In the genomic region with DNA sequence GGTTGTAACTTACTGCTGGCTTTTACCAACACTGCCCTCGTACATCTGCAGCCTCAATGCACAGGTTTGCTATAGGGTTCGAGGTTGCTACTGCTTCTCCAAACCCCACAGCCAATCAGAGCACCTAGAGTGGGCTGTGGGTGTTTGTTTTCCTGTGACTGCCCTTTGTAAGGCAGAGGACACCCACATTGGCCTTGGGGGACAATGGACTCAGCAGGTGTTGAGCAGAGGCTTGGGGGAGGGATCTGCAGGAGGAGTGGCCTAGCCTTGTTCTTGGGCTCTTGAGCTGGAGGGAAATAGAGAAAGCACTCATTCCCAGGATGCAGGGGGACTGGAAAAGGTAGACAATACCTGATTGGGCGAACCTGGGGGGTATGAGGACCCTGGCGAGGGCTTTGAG, we compare ENCODE assay signal across 10 mouse cellular contexts. TPM values are rescaled to one million over a fixed set of nuclear protein-coding genes. Genes with fewer than 3 reads are reported as not detected.
DNase-seq lines count a peak whose midpoint lies in the region; ATAC-seq and TF ChIP-seq lines count a peak whose summit lies in the region.
"Had no signal": no experiment of that assay in that cellular context is flagged by ENCODE, and none has a peak within 500 bp of the region (broad histone marks: within the 10 kb centered on the region; RNA-seq: fewer than 3 reads in every experiment).

No protein-coding gene starts in this region.

- H3K9me3 ChIP-seq in kidney, embryonic 15.5 days (replicated peaks) = no peaks in the 10 kb centered on the region
- H3K9me3 ChIP-seq in ES-E14 (ENCODE audit: control insufficient read depth, insufficient read depth, low read depth, low read length) = no peaks in the 10 kb centered on the region
- H3K9me3 ChIP-seq: limb, embryonic 15.5 days had no signal

- TF ChIP-seq CTCF in bone marrow macrophage, adult 2 months (IDR thresholded peaks at IDR 0.05; ENCODE audit: low read depth, low read length) = no peak
- TF ChIP-seq CTCF in thymus, adult 2 months (IDR thresholded peaks at IDR 0.05; ENCODE audit: borderline replicate concordance, control insufficient read depth, extremely low read depth, insufficient read depth, low read length, poor library complexity) = no peak

- H3K27me3 ChIP-seq in kidney, embryonic 15.5 days = peaks cover 12% of the 10 kb centered on the region
- H3K27me3 ChIP-seq in thymus, adult 2 months (ENCODE audit: control insufficient read depth, insufficient read depth, low read length) = no peaks in the 10 kb centered on the region

- no peak for TF ChIP-seq POLR2A in bone marrow macrophage, adult 2 months (IDR thresholded peaks at IDR 0.05; ENCODE audit: borderline replicate concordance, low read depth, low read length)
- TF ChIP-seq POLR2A in thymus, adult 2 months (IDR thresholded peaks at IDR 0.05; ENCODE audit: control insufficient read depth, extremely low read depth, insufficient read depth, low read length, poor library complexity) = no peak

- in situ Hi-C loops in ES-E14 (cut with MboI; ENCODE audit: low sequenced_read_pairs in 2 of 2, unreplicated experiment in 2 of 2) = no loop called here

- no peak overlapping the region for H3K4me3 ChIP-seq in kidney, embryonic 15.5 days (replicated peaks)
- H3K4me3 ChIP-seq in ES-E14 (ENCODE audit: insufficient read depth in 1 of 2, low read depth in 1 of 2, low read length in 2 of 2, poor library complexity in 1 of 2, severe bottlenecking in 1 of 2) (peak overlapping the region; percentile 73 to 86; a peak in 3 of 4 replicates), macrophage (ENCODE audit: inconsistent target) (peak overlapping the region; percentile 69; the same call in 1 of the 2 replicates)
- peak overlapping the region; percentile 79 for H3K4me3 ChIP-seq in bone marrow macrophage, adult 2 months (ENCODE audit: insufficient read depth, low read length)
- H3K4me3 ChIP-seq in thymus, adult 2 months (ENCODE audit: control insufficient read depth, insufficient read depth, low read length) = no peak overlapping the region
- H3K4me3 ChIP-seq: limb, embryonic 15.5 days had no signal

- H3K27ac ChIP-seq in kidney, embryonic 15.5 days = peak overlapping the region; percentile 64
- no peak overlapping the region for H3K27ac ChIP-seq in ES-E14 (ENCODE audit: insufficient read depth, low read depth, low read length, poor library complexity, severe bottlenecking)
- 0 out of 2 replicates have a peak overlapping the region, but pooled peaks have one; percentile 2 for H3K27ac ChIP-seq in bone marrow macrophage, adult 2 months (ENCODE audit: insufficient read depth, low read depth, low read length)
- H3K27ac ChIP-seq in macrophage = peak overlapping the region; percentile 42
- H3K27ac ChIP-seq in thymus, adult 2 months (ENCODE audit: control insufficient read depth, insufficient read depth, low read length) = no peak overlapping the region
- H3K27ac ChIP-seq: limb, embryonic 15.5 days had no signal

- H3K79me2 ChIP-seq in macrophage (ENCODE audit: inconsistent target) = peaks cover 13% of the 10 kb centered on the region; the same call in 1 of the 2 replicates

- H3K9ac ChIP-seq in kidney, embryonic 15.5 days = no peak overlapping the region
- no peak overlapping the region for H3K9ac ChIP-seq in ES-E14 (ENCODE audit: insufficient read depth, low read depth, low read length, poor library complexity, severe bottlenecking)
- H3K9ac ChIP-seq: forebrain, postnatal 0 days; limb, embryonic 15.5 days had no signal

- H3K4me1 ChIP-seq in kidney, embryonic 15.5 days = peaks cover 20% of the 10 kb centered on the region
- H3K4me1 ChIP-seq in ES-E14 (ENCODE audit: control insufficient read depth in 2 of 2, insufficient read depth in 2 of 2, low read length in 2 of 2, poor library complexity in 1 of 2) = peaks cover 5 to 7% of the 10 kb centered on the region in 2 experiments; a peak in 2 of 4 replicates
- peaks cover 22% of the 10 kb centered on the region for H3K4me1 ChIP-seq in bone marrow macrophage, adult 2 months (ENCODE audit: control insufficient read depth, insufficient read depth, low read length)
- H3K4me1 ChIP-seq in thymus, adult 2 months (replicated peaks; ENCODE audit: control insufficient read depth, insufficient read depth, low read length) = peaks cover 19% of the 10 kb centered on the region

- no peak for DNase-seq in kidney, adult 11 months
- DNase-seq in ES-E14 (ENCODE audit: low read depth, low spot score) = no peak
- no peak for DNase-seq in thymus, adult 2 months
- no peak for DNase-seq in right cerebral cortex, adult 18-20 months
- DNase-seq: forebrain, postnatal 0 days; right cerebral cortex, postnatal 25 days had no signal

- WGBS in kidney, embryonic 15.5 days = 62% methylated on average over 4 of the region's 4 CpGs
- 40% methylated on average over 4 of the region's 4 CpGs for WGBS in macrophage (ENCODE audit: missing documents)
- WGBS in thymus, adult 2 months = 45% methylated on average over 4 of the region's 4 CpGs

- H3K36me3 ChIP-seq in kidney, embryonic 15.5 days = no peaks in the 10 kb centered on the region
- no peaks in the 10 kb centered on the region for H3K36me3 ChIP-seq in ES-E14 (ENCODE audit: control insufficient read depth, insufficient read depth, low read length, poor library complexity, severe bottlenecking)
- H3K36me3 ChIP-seq in macrophage (ENCODE audit: inconsistent target) = no peaks in the 10 kb centered on the region
- H3K36me3 ChIP-seq in thymus, adult 2 months (ENCODE audit: control insufficient read depth, insufficient read depth, low read length) = no peaks in the 10 kb centered on the region
- H3K36me3 ChIP-seq: limb, embryonic 15.5 days had no signal

- ATAC-seq in kidney, embryonic 15.5 days (replicated peaks; ENCODE audit: low FRiP score) = no peak
- ATAC-seq: forebrain, postnatal 0 days had no signal

- peak overlapping the region; percentile 77 for H3K4me2 ChIP-seq in kidney, embryonic 15.5 days

TF ChIP-seq in ES-E14, 5 proteins besides CTCF, POLR2A, EP300 and RAD21:
- TF ChIP-seq ZNF384 (IDR thresholded peaks at IDR 0.05; ENCODE audit: low read depth, low read length) = no peak
- no peak for TF ChIP-seq CHD2 (IDR thresholded peaks at IDR 0.05; ENCODE audit: low read depth, low read length)

RNA-seq across cellular contexts. Expression of a gene that starts 8.3 kb away (rescaled TPM):
- polyA plus RNA-seq in kidney, embryonic 15.5 days (2015; fragmentation: Nextera tagmentation; extraction: Ambion mirVana) = 2.0 and 2.6 TPM in 2 replicates
- total RNA-seq in ES-E14 (2012; rRNA removed) = 0.53 and 0.80 TPM in 2 replicates
- 0.67 TPM in 1 of 2 replicates, not detected in the other for polyA plus RNA-seq in bone marrow macrophage, adult 2 months (2012; ENCODE audit: insufficient read depth, insufficient read length, missing spikeins)
- 1 to 10 TPM in 1 of 26 experiments, under 1 TPM in 2, not detected in 23; 0.33 to 1.7 (median 0.75) TPM for total RNA-seq in macrophage (2018; cell fraction: chromatin; rRNA removed)
- under 1 TPM in 22 of 26 experiments, not detected in 4; 0.07 to 0.54 (median 0.21) TPM for total RNA-seq in macrophage (2018; cell fraction: cytosol; rRNA removed)
- total RNA-seq in macrophage (2018; cell fraction: nucleus; rRNA removed) = 1 to 10 TPM in 1 of 26 experiments, under 1 TPM in 6, not detected in 19; 0.29 to 1.2 (median 0.48) TPM
- polyA plus RNA-seq in macrophage (2018) = 0.17 to 0.31 TPM (median 0.27 TPM) in 3 replicates
- polyA plus RNA-seq in thymus, adult 2 months (2012; rRNA removed) = 0.38 and 0.43 TPM in 2 replicates

RNA-seq across cellular contexts. Expression of a gene that starts 17.5 kb away (rescaled TPM):
- polyA plus RNA-seq in kidney, embryonic 15.5 days (2015; fragmentation: Nextera tagmentation; extraction: Ambion mirVana) = 12.5 and 15.0 TPM in 2 replicates
- total RNA-seq in ES-E14 (2012; rRNA removed) = 9.9 and 19.8 TPM in 2 replicates
- 23.2 and 25.5 TPM in 2 replicates for polyA plus RNA-seq in bone marrow macrophage, adult 2 months (2012; ENCODE audit: insufficient read depth, insufficient read length, missing spikeins)
- 10 to 100 TPM in 9 of 26 experiments, 1 to 10 TPM in 17; 3.6 to 15.7 (median 8.5) TPM for total RNA-seq in macrophage (2018; cell fraction: chromatin; rRNA removed)
- 10 to 100 TPM; 15.4 to 33.3 (median 24.1) TPM for total RNA-seq in macrophage (2018; cell fraction: cytosol; rRNA removed)
- 10 to 100 TPM in 24 of 26 experiments, 1 to 10 TPM in 2; 9.4 to 52.4 (median 17.7) TPM for total RNA-seq in macrophage (2018; cell fraction: nucleus; rRNA removed)
- polyA plus RNA-seq in macrophage (2018) = 15.2 to 23.8 TPM (median 20.1 TPM) in 3 replicates
- 16.8 and 20.6 TPM in 2 replicates for polyA plus RNA-seq in thymus, adult 2 months (2012; rRNA removed)

RNA-seq across cellular contexts. Expression of a gene that starts 19.9 kb away (rescaled TPM):
- 158 and 177 TPM in 2 replicates for polyA plus RNA-seq in kidney, embryonic 15.5 days (2015; fragmentation: Nextera tagmentation; extraction: Ambion mirVana)
- total RNA-seq in ES-E14 (2012; rRNA removed) = 75.1 and 102 TPM in 2 replicates
- 136 and 163 TPM in 2 replicates for polyA plus RNA-seq in bone marrow macrophage, adult 2 months (2012; ENCODE audit: insufficient read depth, insufficient read length, missing spikeins)
- 100 to 1,000 TPM in 4 of 26 experiments, 10 to 100 TPM in 22; 19.6 to 148 (median 75.5) TPM for total RNA-seq in macrophage (2018; cell fraction: chromatin; rRNA removed)
- total RNA-seq in macrophage (2018; cell fraction: cytosol; rRNA removed) = 100 to 1,000 TPM in 19 of 26 experiments, 10 to 100 TPM in 7; 86.3 to 159 (median 111) TPM
- total RNA-seq in macrophage (2018; cell fraction: nucleus; rRNA removed) = 100 to 1,000 TPM in 5 of 26 experiments, 10 to 100 TPM in 21; 42.6 to 129 (median 72.4) TPM
- 107 to 134 TPM (median 122 TPM) in 3 replicates for polyA plus RNA-seq in macrophage (2018)
- polyA plus RNA-seq in thymus, adult 2 months (2012; rRNA removed) = 85.4 and 105 TPM in 2 replicates

RNA-seq across cellular contexts. Expression of a gene that starts 30.4 kb away (rescaled TPM):
- polyA plus RNA-seq in kidney, embryonic 15.5 days (2015; fragmentation: Nextera tagmentation; extraction: Ambion mirVana) = 18.2 and 20.1 TPM in 2 replicates
- total RNA-seq in ES-E14 (2012; rRNA removed) = 7.8 and 7.9 TPM in 2 replicates
- polyA plus RNA-seq in bone marrow macrophage, adult 2 months (2012; ENCODE audit: insufficient read depth, insufficient read length, missing spikeins) = 6.9 and 8.9 TPM in 2 replicates
- 1 to 10 TPM in 25 of 26 experiments, under 1 TPM in 1; 0.69 to 7.2 (median 3.3) TPM for total RNA-seq in macrophage (2018; cell fraction: chromatin; rRNA removed)
- total RNA-seq in macrophage (2018; cell fraction: cytosol; rRNA removed) = 1 to 10 TPM; 4.4 to 9.7 (median 6.5) TPM
- total RNA-seq in macrophage (2018; cell fraction: nucleus; rRNA removed) = 1 to 10 TPM; 1.3 to 8.8 (median 4.4) TPM
- polyA plus RNA-seq in macrophage (2018) = 1.1 to 6.6 TPM (median 6.4 TPM) in 3 replicates
- polyA plus RNA-seq in thymus, adult 2 months (2012; rRNA removed) = 13.5 and 15.2 TPM in 2 replicates

RNA-seq across cellular contexts. Expression of a gene that starts 31.4 kb away (rescaled TPM):
- 3.9 and 7.2 TPM in 2 replicates for polyA plus RNA-seq in kidney, embryonic 15.5 days (2015; fragmentation: Nextera tagmentation; extraction: Ambion mirVana)
- 2.4 and 3.1 TPM in 2 replicates for total RNA-seq in ES-E14 (2012; rRNA removed)
- 0.71 TPM in 1 of 2 replicates, not detected in the other for polyA plus RNA-seq in bone marrow macrophage, adult 2 months (2012; ENCODE audit: insufficient read depth, insufficient read length, missing spikeins)
- 1 to 10 TPM in 16 of 26 experiments, under 1 TPM in 10; 0.41 to 3.9 (median 1.1) TPM for total RNA-seq in macrophage (2018; cell fraction: chromatin; rRNA removed)
- under 1 TPM in 18 of 26 experiments, not detected in 8; 0.03 to 0.62 (median 0.11) TPM for total RNA-seq in macrophage (2018; cell fraction: cytosol; rRNA removed)
- 1 to 10 TPM in 10 of 26 experiments, under 1 TPM in 12, not detected in 4; 0.28 to 2.7 (median 0.93) TPM for total RNA-seq in macrophage (2018; cell fraction: nucleus; rRNA removed)
- polyA plus RNA-seq in macrophage (2018) = 0.13 to 0.33 TPM in 2 of 3 replicates, not detected in the other
- 1.5 and 1.6 TPM in 2 replicates for polyA plus RNA-seq in thymus, adult 2 months (2012; rRNA removed)

Comparison
In these comparisons a context has a peak if more than half of its experiments do, and no peak if none do; other contexts are left out.
1. H3K27ac ChIP-seq: peak in kidney, embryonic 15.5 days (single experiment), bone marrow macrophage, adult 2 months (single experiment) and macrophage (single experiment); none in ES-E14 (single experiment) and thymus, adult 2 months (single experiment).
2. H3K4me3 ChIP-seq: peak in ES-E14 (2 of 2), bone marrow macrophage, adult 2 months (single experiment) and macrophage (single experiment); none in kidney, embryonic 15.5 days (single experiment) and thymus, adult 2 months (single experiment).